Comparison of ENCODE assay signal across 9 mouse cellular contexts in the genomic region with DNA sequence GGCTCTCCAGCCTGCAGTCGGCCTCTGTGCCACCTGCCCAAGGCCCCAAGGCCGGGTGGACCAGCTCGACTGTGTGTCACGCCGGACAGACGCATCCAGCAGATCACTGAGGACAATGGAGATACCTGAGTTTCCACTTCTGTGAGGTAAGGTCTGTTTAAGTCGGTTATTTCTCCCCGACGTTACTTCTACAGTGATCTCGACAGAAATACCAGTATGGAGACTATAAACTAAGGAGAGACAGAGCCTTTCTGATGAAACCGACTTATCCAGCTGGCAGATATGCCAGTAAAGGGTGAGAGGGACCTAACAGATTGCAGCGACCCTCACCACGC.
DNase-seq lines count a peak whose midpoint lies in the region; ATAC-seq and TF ChIP-seq lines count a peak whose summit lies in the region.
"Had no signal": no experiment of that assay in that cellular context is flagged by ENCODE, and none has a peak within 500 bp of the region (broad histone marks: within the 10 kb centered on the region; RNA-seq: fewer than 3 reads in every experiment).

No protein-coding gene starts in this region.

- H3K36me3 ChIP-seq in heart, embryonic 10.5 days = peaks cover 4% of the 10 kb centered on the region; the same call in 1 of the 2 replicates
- no peaks in the 10 kb centered on the region for H3K36me3 ChIP-seq in E14TG2a.4 (ENCODE audit: insufficient read depth, low read length)
- no peaks in the 10 kb centered on the region for H3K36me3 ChIP-seq in hindbrain, embryonic 11.5 days (ENCODE audit: control insufficient read depth, insufficient read depth, low read length)
- H3K36me3 ChIP-seq in liver, embryonic 15.5 days (replicated peaks) = no peaks in the 10 kb centered on the region

- WGBS in heart, embryonic 10.5 days = 14% methylated on average over 13 of the region's 13 CpGs
- WGBS in hindbrain, embryonic 11.5 days = 23% methylated on average over 13 of the region's 13 CpGs
- 25% methylated on average over 13 of the region's 13 CpGs for WGBS in liver, embryonic 15.5 days (ENCODE audit: insufficient replicate concordance)

- H3K4me2 ChIP-seq in hindbrain, embryonic 11.5 days (replicated peaks; ENCODE audit: low read depth, low read length) = peak overlapping the region; percentile 50
- H3K4me2 ChIP-seq in liver, embryonic 15.5 days = peak overlapping the region; percentile 43

- DNase-seq in heart, embryonic 10.5 days (ENCODE audit: low spot score) = no peak
- no peak for DNase-seq in heart, adult 8-10 months (ENCODE audit: low spot score)
- no peak for DNase-seq in hindbrain, embryonic 11.5 days (ENCODE audit: low spot score)
- no peak for DNase-seq in layer of hippocampus, postnatal 36 days
- no peak for DNase-seq in adrenal gland, adult 18-20 months (ENCODE audit: low spot score in 2 of 2)
- DNase-seq in cerebellum, postnatal 10 days = no peak
- DNase-seq: spleen, adult 18-20 months had no signal

- H3K9ac ChIP-seq in hindbrain, embryonic 11.5 days (ENCODE audit: low read depth, low read length) = peak overlapping the region; percentile 24; the same call in 1 of the 2 replicates
- H3K9ac ChIP-seq in liver, embryonic 15.5 days = no peak overlapping the region

- peak overlapping the region; percentile 76 for H3K27ac ChIP-seq in heart, embryonic 10.5 days
- no peak overlapping the region for H3K27ac ChIP-seq in hindbrain, embryonic 11.5 days (ENCODE audit: low read depth, low read length)
- H3K27ac ChIP-seq in liver, embryonic 15.5 days (replicated peaks) = no peak overlapping the region

- no peak for ATAC-seq in hindbrain, embryonic 11.5 days (ENCODE audit: low FRiP score)
- ATAC-seq in liver, embryonic 15.5 days (ENCODE audit: insufficient read depth) = no peak

- H3K9me3 ChIP-seq in heart, embryonic 10.5 days = no peaks in the 10 kb centered on the region
- no peaks in the 10 kb centered on the region for H3K9me3 ChIP-seq in E14TG2a.4 (ENCODE audit: low read length)
- no peaks in the 10 kb centered on the region for H3K9me3 ChIP-seq in hindbrain, embryonic 11.5 days (ENCODE audit: control insufficient read depth, low read length)
- no peaks in the 10 kb centered on the region for H3K9me3 ChIP-seq in liver, embryonic 15.5 days (replicated peaks)

- H3K27me3 ChIP-seq in heart, embryonic 10.5 days (ENCODE audit: insufficient read depth, poor library complexity, severe bottlenecking) = no peaks in the 10 kb centered on the region
- H3K27me3 ChIP-seq in E14TG2a.4 (ENCODE audit: insufficient read depth, low read length) = no peaks in the 10 kb centered on the region
- 0 out of 2 replicates have a peak, but pooled peaks cover 3% of the 10 kb centered on the region for H3K27me3 ChIP-seq in hindbrain, embryonic 11.5 days (ENCODE audit: control insufficient read depth, insufficient read depth, low read length)
- peaks cover 22% of the 10 kb centered on the region for H3K27me3 ChIP-seq in liver, embryonic 15.5 days

- TF ChIP-seq CTCF in E14TG2a.4 (conservative IDR thresholded peaks at IDR 0.05; ENCODE audit: low read length) = no peak

- H3K4me3 ChIP-seq in heart, embryonic 10.5 days = peak overlapping the region; percentile 57
- peak overlapping the region; percentile 63 for H3K4me3 ChIP-seq in E14TG2a.4 (replicated peaks; ENCODE audit: low read length)
- peak overlapping the region; percentile 28 for H3K4me3 ChIP-seq in hindbrain, embryonic 11.5 days (ENCODE audit: low read depth, low read length)
- H3K4me3 ChIP-seq in liver, embryonic 15.5 days (replicated peaks) = no peak overlapping the region

- peaks cover 67% of the 10 kb centered on the region for H3K4me1 ChIP-seq in heart, embryonic 10.5 days
- H3K4me1 ChIP-seq in E14TG2a.4 (replicated peaks; ENCODE audit: low read depth, low read length) = peaks cover 75% of the 10 kb centered on the region
- H3K4me1 ChIP-seq in hindbrain, embryonic 11.5 days (replicated peaks; ENCODE audit: control insufficient read depth, insufficient read depth, low read length) = peaks cover 3% of the 10 kb centered on the region; the same call in 1 of the 2 replicates
- H3K4me1 ChIP-seq in liver, embryonic 15.5 days (replicated peaks) = no peaks in the 10 kb centered on the region
